Mouse (Mus musculus): ENCODE data around the gene Gm10318.
A peak's percentile ranks its signal among the peaks of the same experiment; 100 is the strongest.

Gm10318 gene

GRCm38 (mm10) chr10:77852559-77852958 lies at the start of gene Gm10318:
Gene Gm10318 (plus strand): TSS chr10:77852859.
- no peak for DNase-seq (ENCODE audit: low spot score)

- no peak for DNase-seq (ENCODE audit: low spot score)
These were observed 48.6 kb upstream of the Gm10318 start for GRCm38 (mm10) chr10:77804095-77804494.

- no peak for DNase-seq (ENCODE audit: low spot score)
These were observed 40.9 kb upstream of the Gm10318 start, which contains the start of gene Gm9507 for GRCm38 (mm10) chr10:77811743-77812142. Gene Gm9507 (minus strand): TSS chr10:77811843.

- DNase-seq (ENCODE audit: low spot score): no peak
These were observed 38.3 kb upstream of the Gm10318 start, which contains the start of gene Gm2696 for GRCm38 (mm10) chr10:77814382-77814781. Gene Gm2696 (plus strand): TSS chr10:77814682.

GRCm38 (mm10) chr10:77815514-77815913 lies 37.1 kb upstream of the Gm10318 start:
- no peak for DNase-seq (ENCODE audit: low spot score)

GRCm38 (mm10) chr10:77818523-77818922 lies 34.1 kb upstream of the Gm10318 start:
- DNase-seq (ENCODE audit: low spot score): no peak

GRCm38 (mm10) chr10:77819203-77819602 lies 33.5 kb upstream of the Gm10318 start:
- no peak for DNase-seq (ENCODE audit: low spot score)

- DNase-seq (ENCODE audit: low spot score): no peak
These were observed 25.7 kb upstream of the Gm10318 start, which contains the start of gene Krtap10-4 for GRCm38 (mm10) chr10:77826951-77827350. Gene Krtap10-4 (minus strand): TSS chr10:77827095.

- DNase-seq (ENCODE audit: low spot score): no peak
These were observed 17.0 kb upstream of the Gm10318 start, which contains the start of gene Krtap10-10 for GRCm38 (mm10) chr10:77835647-77836046. Gene Krtap10-10 (plus strand): TSS chr10:77835947.

GRCm38 (mm10) chr10:77839006-77839405 lies 13.7 kb upstream of the Gm10318 start:
- no peak for DNase-seq (ENCODE audit: low spot score)

- DNase-seq (ENCODE audit: low spot score): no peak
These were observed 6.2 kb upstream of the Gm10318 start, which contains the start of gene Gm36176 for GRCm38 (mm10) chr10:77846503-77846902. Gene Gm36176 (plus strand): TSS chr10:77846803.

GRCm38 (mm10) chr10:77846961-77847360 lies 5.7 kb upstream of the Gm10318 start:
- no peak for DNase-seq (ENCODE audit: low spot score)

GRCm38 (mm10) chr10:77847538-77847937 lies 5.1 kb upstream of the Gm10318 start:
- DNase-seq (ENCODE audit: low spot score): no peak

GRCm38 (mm10) chr10:77861675-77862074 lies 9.0 kb downstream of the Gm10318 start, which contains the start of gene Gm3285:
Gene Gm3285 (plus strand): TSS chr10:77861975.
- no peak for DNase-seq (ENCODE audit: low spot score)

- DNase-seq (ENCODE audit: low spot score): peak; percentile 29
These were observed 11.6 kb downstream of the Gm10318 start for GRCm38 (mm10) chr10:77864067-77864761.

GRCm38 (mm10) chr10:77864762-77865143 lies 12.1 kb downstream of the Gm10318 start:
- DNase-seq (ENCODE audit: low spot score): no peak

- no peak for DNase-seq (ENCODE audit: low spot score)
These were observed 14.9 kb downstream of the Gm10318 start for GRCm38 (mm10) chr10:77867546-77867945.

- DNase-seq (ENCODE audit: low spot score): no peak
These were observed 17.0 kb downstream of the Gm10318 start for GRCm38 (mm10) chr10:77869651-77870050.

- no peak for DNase-seq (ENCODE audit: low spot score)
These were observed 26.3 kb downstream of the Gm10318 start for GRCm38 (mm10) chr10:77878985-77879384.

GRCm38 (mm10) chr10:77880305-77880704 lies 27.6 kb downstream of the Gm10318 start:
- DNase-seq (ENCODE audit: low spot score): no peak

- no peak for DNase-seq (ENCODE audit: low spot score)
These were observed 29.9 kb downstream of the Gm10318 start for GRCm38 (mm10) chr10:77882553-77882952.

- DNase-seq (ENCODE audit: low spot score): no peak
These were observed 33.5 kb downstream of the Gm10318 start for GRCm38 (mm10) chr10:77886007-77886747.

GRCm38 (mm10) chr10:77890987-77891565 lies 38.4 kb downstream of the Gm10318 start:
- no peak for DNase-seq (ENCODE audit: low spot score)
